Mouse (Mus musculus) hindbrain, embryonic 11.5 days (tissue): ENCODE results near the gene Dnah7b. TPM values are rescaled to one million over a fixed set of nuclear protein-coding genes. Genes with fewer than 3 reads are reported as not detected.
"Not testable (repeated sequence)": the region's sequence is repeated elsewhere in the genome, so short reads cannot be mapped to it uniquely, and the experiment has no call there.

Source experiments
- ATAC-seq: fragments of 200-750 bp; cut with Nextera tagmentation; 2 replicates; pipeline ENCODE4 v1.8.0; 2017; ENCODE audit warnings: mild to moderate bottlenecking, moderate TSS enrichment, moderate library complexity; ENCODE audit not compliant: low FRiP score
- DNase-seq: peaks from one replicate; pipeline ENCODE4 v3.0.0-alpha.2; 2015; ENCODE audit warnings: low spot score
- H3K27ac ChIP-seq: fragments of 300-500 bp; sonication (generic); 2 replicates; pipeline ENCODE4 v1.5.1; 2014; ENCODE audit warnings: mild to moderate bottlenecking, low read depth, low read length
- H3K27me3 ChIP-seq: fragments of 300-500 bp; sonication (generic); 2 replicates; pipeline ENCODE4 v1.6.1; 2014; ENCODE audit warnings: mild to moderate bottlenecking, low read length, moderate library complexity, mixed read lengths; ENCODE audit not compliant: control insufficient read depth, insufficient read depth
- H3K36me3 ChIP-seq: fragments of 300-500 bp; sonication (generic); 2 replicates; pipeline ENCODE4 v1.6.1; 2014; ENCODE audit warnings: mild to moderate bottlenecking, low read length, moderate library complexity, mixed read lengths; ENCODE audit not compliant: control insufficient read depth, insufficient read depth
- H3K4me1 ChIP-seq: fragments of 300-500 bp; sonication (generic); replicated peaks from 2 replicates; pipeline ENCODE4 v1.6.1; 2014; ENCODE audit warnings: low read length, mixed read lengths; ENCODE audit not compliant: control insufficient read depth, insufficient read depth
- H3K4me2 ChIP-seq: fragments of 300-500 bp; sonication (generic); replicated peaks from 2 replicates; pipeline ENCODE4 v1.6.1; 2014; ENCODE audit warnings: mild to moderate bottlenecking, low read depth, low read length
- H3K4me3 ChIP-seq: fragments of 300-500 bp; sonication (generic); 2 replicates; pipeline ENCODE4 v1.5.1; 2014; ENCODE audit warnings: low read depth, low read length
- H3K9ac ChIP-seq: fragments of 300-500 bp; sonication (generic); 2 replicates; pipeline ENCODE4 v1.6.1; 2014; ENCODE audit warnings: low read depth, low read length
- H3K9me3 ChIP-seq: fragments of 300-500 bp; sonication (generic); 2 replicates; pipeline ENCODE4 v1.6.1; 2016; ENCODE audit warnings: low read length; ENCODE audit not compliant: control insufficient read depth
- WGBS: fragments of 180-500 bp; shearing (Covaris S2); extraction: QIAGEN DNeasy Blood & Tissue Kit; methylation state at CpG from one replicate; pipeline ENCODE4 v1.1.7; 2014; 5-methylcytosine and 5-hydroxymethylcytosine counted together
- polyA plus RNA-seq: library from polyadenylated mRNA; unstranded; fragments of >200 nt; fragmentation: Nextera tagmentation; extraction: Ambion mirVana; gene quantifications from 2 replicates; pipeline ENCODE4 v1.2.1, GENCODE M21; 2014

Gene Dnah7b
- polyA plus RNA-seq, 1 experiment from 2014 or later: 2.8 TPM

DNA sequence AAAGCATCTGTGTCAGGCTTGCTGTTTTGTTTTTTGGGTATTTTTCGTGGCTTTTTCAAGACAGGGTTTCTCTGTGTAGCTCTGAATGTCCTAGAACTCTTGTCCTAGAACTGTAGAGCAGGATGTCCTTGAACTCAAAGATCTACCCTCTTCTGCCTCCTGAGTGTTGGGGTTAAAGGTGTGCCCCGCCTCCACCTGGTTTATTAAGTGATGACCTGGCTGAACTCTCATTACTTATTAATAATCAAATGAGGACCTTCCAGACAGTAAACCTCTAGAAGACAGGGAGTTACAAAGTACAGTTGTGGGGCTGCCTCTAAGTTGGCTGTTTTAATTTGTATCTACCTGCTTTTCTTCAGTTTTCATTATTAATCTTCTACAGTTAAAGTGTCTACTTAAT, 202.7 kb downstream of the Dnah7b start:
- H3K4me3 ChIP-seq, ATAC-seq, H3K27me3 ChIP-seq, H3K4me1 ChIP-seq, H3K36me3 ChIP-seq, H3K4me2 ChIP-seq, H3K9me3 ChIP-seq, H3K9ac ChIP-seq, DNase-seq, H3K27ac ChIP-seq: not testable (repeated sequence)
- WGBS: 75% methylated on average over 2 of the region's 2 CpGs

DNA sequence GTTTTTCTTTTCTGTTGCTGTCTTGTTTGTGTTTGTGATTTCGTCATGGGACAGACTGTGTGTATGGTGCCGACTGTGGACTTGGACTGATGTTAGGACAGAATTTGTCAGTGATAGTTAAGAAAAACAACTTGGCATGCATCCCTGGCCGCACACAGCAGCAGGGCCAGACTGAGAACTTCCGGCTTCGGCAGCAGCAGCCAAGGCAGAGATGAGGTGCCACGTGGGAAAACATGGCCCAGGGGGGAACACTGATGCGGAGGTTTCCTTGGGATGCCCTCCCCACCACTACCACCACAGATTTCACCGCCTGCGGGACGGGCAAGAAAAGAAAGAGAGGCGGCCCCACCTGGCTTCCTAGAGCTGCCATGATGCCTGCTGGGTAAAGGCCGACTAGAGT, 205.8 kb downstream of the Dnah7b start:
- no peaks in the 10 kb centered on the region for H3K4me1 ChIP-seq
- WGBS: 89% methylated on average over 10 of the region's 12 CpGs
- no peaks in the 10 kb centered on the region for H3K9me3 ChIP-seq
- H3K4me3 ChIP-seq: no peak overlapping the region
- no peak overlapping the region for H3K27ac ChIP-seq
- no peaks in the 10 kb centered on the region for H3K27me3 ChIP-seq
- ATAC-seq: no peak
- no peaks in the 10 kb centered on the region for H3K36me3 ChIP-seq
- H3K9ac ChIP-seq: no peak overlapping the region
- DNase-seq: no peak
- no peak overlapping the region for H3K4me2 ChIP-seq

DNA sequence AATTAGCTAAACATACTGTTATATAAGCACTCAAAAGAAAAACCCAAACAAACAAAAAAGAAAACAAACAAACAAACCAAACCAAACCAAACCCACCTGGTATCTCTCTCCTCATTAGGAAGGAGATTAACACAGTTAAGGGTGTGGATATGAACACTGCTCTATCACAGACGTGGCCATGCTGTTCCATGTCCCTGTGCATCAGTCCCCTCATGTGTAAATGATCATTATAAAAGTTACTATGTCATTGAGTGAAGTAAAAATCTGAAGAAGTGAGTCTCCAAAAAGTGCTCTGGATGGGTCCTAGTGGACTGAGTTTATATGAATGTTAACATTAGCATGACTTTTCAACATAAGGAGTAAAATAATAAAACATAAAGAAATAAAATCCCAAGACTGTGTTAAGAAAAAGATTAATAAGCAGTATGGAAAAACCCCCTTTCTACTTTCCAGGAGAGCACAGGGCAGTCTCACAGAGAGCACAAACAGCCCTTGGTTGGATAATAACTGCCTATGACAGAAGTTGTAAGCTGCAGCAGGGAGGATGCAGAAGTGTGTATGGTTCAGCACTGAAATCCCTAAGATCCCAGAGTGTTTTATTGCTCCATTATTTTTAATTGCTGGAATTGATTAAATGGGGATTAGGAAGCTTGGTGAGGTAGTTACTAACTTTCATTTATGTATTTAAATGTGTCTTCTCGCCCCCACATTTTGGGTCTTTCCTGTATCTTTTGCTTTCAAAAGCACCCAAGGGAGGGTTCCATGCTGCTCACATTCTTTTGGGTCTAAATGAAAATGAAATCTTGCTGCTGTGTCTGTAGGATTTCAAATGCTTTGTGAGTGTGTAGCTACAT, 212.2 kb downstream of the Dnah7b start:
- not testable (repeated sequence) for H3K27me3 ChIP-seq, H3K27ac ChIP-seq, H3K4me1 ChIP-seq, ATAC-seq, H3K9me3 ChIP-seq, H3K4me3 ChIP-seq, DNase-seq, H3K9ac ChIP-seq, H3K4me2 ChIP-seq, H3K36me3 ChIP-seq
- 77% methylated on average over 2 of the region's 2 CpGs for WGBS

DNA sequence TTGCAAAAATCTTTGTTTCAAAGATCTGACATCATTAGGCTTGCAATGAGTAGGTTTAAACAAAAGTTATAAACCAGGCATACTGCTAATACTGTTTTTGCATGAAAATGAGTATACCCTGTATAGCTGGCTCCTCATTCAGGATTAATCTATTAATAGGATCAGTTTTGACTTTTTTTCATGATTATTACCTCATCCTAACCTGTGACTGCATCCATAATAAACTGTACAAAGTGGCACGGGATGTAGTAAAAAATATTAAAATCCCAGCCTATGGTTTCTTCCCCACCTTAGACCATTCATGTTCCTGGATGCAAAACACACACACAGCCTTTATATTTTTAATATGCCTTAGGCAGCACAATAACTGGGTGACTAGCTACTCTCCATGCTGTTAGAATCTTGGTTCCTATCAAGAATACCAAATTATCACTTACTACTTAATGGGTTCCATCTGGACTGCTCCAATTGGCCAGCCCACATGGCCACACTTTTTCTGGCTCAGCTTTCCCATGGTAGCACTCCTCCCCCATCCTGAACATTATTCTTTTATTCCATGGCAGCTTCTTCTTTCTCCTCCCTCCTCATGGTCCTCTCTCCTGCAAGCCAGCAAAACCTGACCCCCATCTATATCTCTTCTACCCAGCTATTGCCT, 212.9 kb downstream of the Dnah7b start:
- H3K36me3 ChIP-seq, DNase-seq: not testable (repeated sequence)

DNA sequence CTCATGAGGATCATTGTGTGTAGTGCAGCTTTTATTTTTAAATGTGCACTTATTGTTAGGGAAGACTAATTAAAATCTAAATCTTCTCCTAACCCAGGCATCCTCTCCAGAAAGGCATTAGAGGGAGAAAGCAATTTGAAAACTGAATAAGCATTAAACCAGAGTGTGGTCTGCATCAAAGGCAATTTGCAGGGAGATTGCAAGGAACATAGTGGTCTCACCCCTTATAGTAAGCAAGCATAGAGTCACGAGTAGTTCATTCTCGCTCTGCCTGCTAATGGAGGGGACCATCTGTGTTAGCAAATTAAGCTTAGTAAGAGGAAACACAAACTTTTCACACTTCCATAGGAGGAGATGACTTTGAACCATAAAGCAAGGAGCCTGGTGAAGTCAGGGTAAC, 228.3 kb downstream of the Dnah7b start:
- H3K9me3 ChIP-seq, DNase-seq, H3K4me3 ChIP-seq, H3K36me3 ChIP-seq, H3K27ac ChIP-seq, H3K4me2 ChIP-seq, ATAC-seq, H3K4me1 ChIP-seq, H3K9ac ChIP-seq, H3K27me3 ChIP-seq: not testable (repeated sequence)
- 91% methylated on average over 2 of the region's 2 CpGs for WGBS

More for the DNA sequence above, 212.9 kb downstream of the Dnah7b start:
- H3K27me3 ChIP-seq, H3K9me3 ChIP-seq, H3K4me1 ChIP-seq, H3K27ac ChIP-seq, ATAC-seq, H3K9ac ChIP-seq, H3K4me2 ChIP-seq, H3K4me3 ChIP-seq: not testable (repeated sequence)
- 91% methylated on average over 1 of the region's 1 CpGs for WGBS

DNA sequence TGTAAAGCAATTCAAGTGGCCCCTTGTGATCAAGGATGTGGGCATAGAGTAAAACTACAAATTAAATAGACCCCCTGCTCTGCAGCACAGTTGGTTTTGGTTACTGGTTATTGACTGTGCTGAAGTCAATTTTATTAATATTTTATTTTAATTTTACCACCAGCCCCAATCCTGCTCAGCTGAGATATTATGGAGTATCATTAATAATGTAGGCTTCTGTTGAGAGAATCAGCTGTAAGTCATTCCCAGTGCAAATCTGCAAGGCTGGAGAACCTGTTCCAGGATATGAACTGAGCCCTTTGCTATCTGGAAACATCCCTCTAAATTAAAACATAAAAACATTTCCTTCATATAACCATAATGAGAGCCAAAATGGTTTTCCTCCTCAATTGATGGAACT, 259.8 kb downstream of the Dnah7b start:
- H3K36me3 ChIP-seq, H3K4me3 ChIP-seq, H3K9ac ChIP-seq, H3K4me2 ChIP-seq, DNase-seq, H3K9me3 ChIP-seq, ATAC-seq, H3K27me3 ChIP-seq, H3K4me1 ChIP-seq, H3K27ac ChIP-seq: not testable (repeated sequence)

DNA sequence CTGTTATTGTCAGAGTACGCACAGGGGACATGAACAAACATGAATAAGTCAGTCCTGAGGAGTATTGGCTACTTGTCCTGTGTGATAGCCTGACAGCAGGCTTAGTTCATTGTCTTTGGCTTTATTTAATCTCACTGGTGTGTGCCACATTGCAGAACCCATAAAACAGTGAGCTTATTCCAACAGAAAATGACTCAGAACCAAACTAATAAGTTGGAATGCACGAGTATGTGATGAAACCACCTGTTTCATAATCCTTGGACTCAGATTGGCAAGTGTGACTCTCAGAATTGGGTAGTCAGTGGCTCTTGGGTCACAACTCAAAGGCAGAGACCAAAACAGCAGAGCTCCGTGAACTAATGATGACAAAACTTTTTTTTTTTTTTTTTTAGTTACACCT, 279.2 kb downstream of the Dnah7b start:
- not testable (repeated sequence) for H3K36me3 ChIP-seq, H3K4me2 ChIP-seq, H3K9ac ChIP-seq, H3K27ac ChIP-seq, H3K4me1 ChIP-seq, DNase-seq, H3K4me3 ChIP-seq, H3K27me3 ChIP-seq, H3K9me3 ChIP-seq, ATAC-seq
- WGBS: 88% methylated on average over 3 of the region's 3 CpGs

DNA sequence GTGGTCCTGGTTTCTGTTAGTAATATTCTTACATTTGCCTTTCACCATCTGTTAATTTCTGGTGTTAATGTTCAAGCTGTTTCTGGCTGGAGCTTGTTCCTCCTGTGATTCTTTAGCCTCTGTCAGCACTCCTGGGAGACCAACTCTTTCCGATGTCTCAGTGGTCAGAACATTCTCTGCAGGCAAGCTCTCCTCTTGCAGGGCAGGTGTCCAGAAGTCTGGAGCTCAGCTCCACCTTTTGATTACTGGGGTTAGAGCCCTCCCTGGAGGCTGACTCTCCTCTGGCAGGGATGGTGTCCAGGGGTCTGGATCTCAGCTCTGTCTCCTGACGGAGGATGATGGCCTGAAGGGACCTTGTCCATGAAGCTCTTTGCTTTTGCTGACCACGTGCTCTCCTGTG, 314.5 kb downstream of the Dnah7b start:
- not testable (repeated sequence) for H3K27ac ChIP-seq, H3K9ac ChIP-seq, H3K4me3 ChIP-seq, H3K9me3 ChIP-seq, H3K4me2 ChIP-seq, H3K4me1 ChIP-seq, H3K36me3 ChIP-seq, ATAC-seq, DNase-seq, H3K27me3 ChIP-seq
- WGBS: 90% methylated on average over 3 of the region's 3 CpGs
